Mouse (Mus musculus) C2C12 (cell line): ENCODE data around the gene Gm3099.
"Not testable (repeated sequence)": the region's sequence is repeated elsewhere in the genome, so short reads cannot be mapped to it uniquely, and the experiment has no call there.

Source experiments
- CTCF ChIP-seq: IDR thresholded peaks from one replicate; pipeline ENCODE4 v1.5.1; 2011; ENCODE audit not compliant: control insufficient read depth, insufficient read depth, insufficient read length
- USF1 ChIP-seq: IDR thresholded peaks from one replicate; pipeline ENCODE4 v1.6.1; 2011; ENCODE audit warnings: low read depth, mild to moderate bottlenecking, control low read depth, moderate library complexity

DNA sequence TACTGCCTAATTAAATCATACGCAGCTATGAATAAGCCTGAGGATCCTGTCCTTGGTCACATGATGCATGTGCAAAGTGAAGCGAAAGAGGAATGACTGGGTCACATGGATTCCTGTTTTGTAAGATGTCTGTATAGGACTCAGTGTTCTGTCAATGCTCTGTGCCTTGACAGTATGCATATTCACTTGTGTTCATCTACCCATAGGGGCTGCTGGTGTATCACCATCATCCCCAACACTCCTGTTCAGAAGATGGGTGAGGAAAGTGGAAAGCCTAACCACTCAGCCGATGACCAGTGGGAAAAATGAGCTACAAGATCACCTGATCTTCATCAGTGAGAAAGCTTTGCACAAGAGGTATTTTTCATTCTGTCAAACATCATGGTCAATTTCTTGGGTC is 25.4 kb downstream of the Gm3099 start, which contains the start of gene Gm5796:
- not testable (repeated sequence) for TF ChIP-seq USF1, CTCF
